Comparison of ENCODE assay signal across 12 mouse cellular contexts in genomic region chr8:109106971-109107370, GRCm38 (mm10).
DNase-seq lines count a peak whose midpoint lies in the region; ATAC-seq and TF ChIP-seq lines count a peak whose summit lies in the region.
"Had no signal": no experiment of that assay in that cellular context is flagged by ENCODE, and none has a peak within 500 bp of the region (broad histone marks: within the 10 kb centered on the region; RNA-seq: fewer than 3 reads in every experiment).

No protein-coding gene starts in this region.

- no peak for DNase-seq in heart, adult 8-10 months (ENCODE audit: low spot score)
- DNase-seq in hindbrain, embryonic 11.5 days (ENCODE audit: low spot score): peak; percentile 15
- no peak for DNase-seq in midbrain, postnatal 0 days (ENCODE audit: low spot score)
- DNase-seq in layer of hippocampus, postnatal 36 days: no peak
- DNase-seq in thymus, postnatal 0 days (ENCODE audit: low spot score): no peak
- DNase-seq: adrenal gland, adult 8-10 months; cerebellum, postnatal 25 days; kidney, postnatal 10 days; right cerebral cortex, adult 18-20 months had no signal

- no peaks in the 10 kb centered on the region for H3K9me3 ChIP-seq in heart, embryonic 13.5 days
- H3K9me3 ChIP-seq in midbrain, embryonic 12.5 days: no peaks in the 10 kb centered on the region
- H3K9me3 ChIP-seq in midbrain, embryonic 16.5 days (replicated peaks; ENCODE audit: control insufficient read depth, low read length, poor library complexity, severe bottlenecking): no peaks in the 10 kb centered on the region
- no peaks in the 10 kb centered on the region for H3K9me3 ChIP-seq in hindbrain, embryonic 11.5 days (ENCODE audit: control insufficient read depth, low read length)
- H3K9me3 ChIP-seq in midbrain, postnatal 0 days (ENCODE audit: low read length): no peaks in the 10 kb centered on the region

- WGBS in heart, embryonic 13.5 days: 57% methylated on average over 9 of the region's 9 CpGs
- 40% methylated on average over 9 of the region's 9 CpGs for WGBS in midbrain, embryonic 12.5 days
- 22% methylated on average over 9 of the region's 9 CpGs for WGBS in midbrain, embryonic 16.5 days
- 41% methylated on average over 9 of the region's 9 CpGs for WGBS in hindbrain, embryonic 11.5 days
- WGBS in midbrain, postnatal 0 days: 21% methylated on average over 9 of the region's 9 CpGs

- H3K4me2 ChIP-seq in heart, embryonic 13.5 days: no peak overlapping the region
- peak overlapping the region; percentile 26; the same call in 1 of the 2 replicates for H3K4me2 ChIP-seq in midbrain, embryonic 12.5 days (replicated peaks)
- H3K4me2 ChIP-seq in midbrain, embryonic 16.5 days (ENCODE audit: low read length): no peak overlapping the region
- H3K4me2 ChIP-seq in hindbrain, embryonic 11.5 days (replicated peaks; ENCODE audit: low read depth, low read length): no peak overlapping the region
- peak overlapping the region; percentile 12; the same call in 1 of the 2 replicates for H3K4me2 ChIP-seq in midbrain, postnatal 0 days (ENCODE audit: low read depth, low read length, poor library complexity, severe bottlenecking)

- H3K27me3 ChIP-seq in heart, embryonic 13.5 days (replicated peaks): no peaks in the 10 kb centered on the region
- H3K27me3 ChIP-seq in midbrain, embryonic 12.5 days: no peaks in the 10 kb centered on the region
- H3K27me3 ChIP-seq in midbrain, embryonic 16.5 days (ENCODE audit: control insufficient read depth, insufficient read depth, low read depth, low read length): no peaks in the 10 kb centered on the region
- no peaks in the 10 kb centered on the region for H3K27me3 ChIP-seq in hindbrain, embryonic 11.5 days (ENCODE audit: control insufficient read depth, insufficient read depth, low read length)
- H3K27me3 ChIP-seq in midbrain, postnatal 0 days (ENCODE audit: insufficient read depth, low read length): no peaks in the 10 kb centered on the region

- H3K27ac ChIP-seq in heart, embryonic 13.5 days (replicated peaks): peak overlapping the region; percentile 78; the same call in 1 of the 2 replicates
- no peak overlapping the region; the same call in 1 of the 2 replicates for H3K27ac ChIP-seq in midbrain, embryonic 12.5 days (replicated peaks)
- H3K27ac ChIP-seq in midbrain, embryonic 16.5 days (ENCODE audit: low read length): no peak overlapping the region
- no peak overlapping the region for H3K27ac ChIP-seq in hindbrain, embryonic 11.5 days (ENCODE audit: low read depth, low read length)
- no peak overlapping the region for H3K27ac ChIP-seq in midbrain, postnatal 0 days (ENCODE audit: low read depth, low read length)

- peak; percentile 25; the same call in 1 of the 2 replicates for TF ChIP-seq CTCF in midbrain, postnatal 0 days (IDR thresholded peaks at IDR 0.05)

- no peaks in the 10 kb centered on the region for H3K36me3 ChIP-seq in heart, embryonic 13.5 days
- no peaks in the 10 kb centered on the region for H3K36me3 ChIP-seq in midbrain, embryonic 12.5 days
- H3K36me3 ChIP-seq in midbrain, embryonic 16.5 days (ENCODE audit: control insufficient read depth, insufficient read depth, low read length): no peaks in the 10 kb centered on the region
- no peaks in the 10 kb centered on the region for H3K36me3 ChIP-seq in hindbrain, embryonic 11.5 days (ENCODE audit: control insufficient read depth, insufficient read depth, low read length)
- no peaks in the 10 kb centered on the region for H3K36me3 ChIP-seq in midbrain, postnatal 0 days (ENCODE audit: insufficient read depth, low read length)

- peaks cover 41% of the 10 kb centered on the region for H3K4me1 ChIP-seq in heart, embryonic 13.5 days
- peaks cover 14% of the 10 kb centered on the region for H3K4me1 ChIP-seq in midbrain, embryonic 12.5 days
- peaks cover 18% of the 10 kb centered on the region for H3K4me1 ChIP-seq in midbrain, embryonic 16.5 days (ENCODE audit: control insufficient read depth, insufficient read depth, low read length)
- no peaks in the 10 kb centered on the region; the same call in 1 of the 2 replicates for H3K4me1 ChIP-seq in hindbrain, embryonic 11.5 days (replicated peaks; ENCODE audit: control insufficient read depth, insufficient read depth, low read length)
- H3K4me1 ChIP-seq in midbrain, postnatal 0 days (ENCODE audit: insufficient read depth, low read length): no peaks in the 10 kb centered on the region

- H3K9ac ChIP-seq in heart, embryonic 13.5 days: no peak overlapping the region
- no peak overlapping the region for H3K9ac ChIP-seq in midbrain, embryonic 12.5 days (replicated peaks)
- H3K9ac ChIP-seq in midbrain, embryonic 16.5 days (ENCODE audit: low read depth, low read length): no peak overlapping the region
- no peak overlapping the region for H3K9ac ChIP-seq in hindbrain, embryonic 11.5 days (ENCODE audit: low read depth, low read length)
- H3K9ac ChIP-seq in midbrain, postnatal 0 days (replicated peaks; ENCODE audit: low read length, poor library complexity, severe bottlenecking): no peak overlapping the region

- ATAC-seq in heart, embryonic 13.5 days (ENCODE audit: extremely low read depth, insufficient number of reproducible peaks, low FRiP score, low TSS enrichment): no peak
- ATAC-seq in midbrain, embryonic 12.5 days (ENCODE audit: low FRiP score, low read depth): no peak
- no peak for ATAC-seq in midbrain, embryonic 16.5 days
- ATAC-seq in hindbrain, embryonic 11.5 days (ENCODE audit: low FRiP score): no peak
- no peak for ATAC-seq in midbrain, postnatal 0 days (ENCODE audit: low FRiP score)

- H3K4me3 ChIP-seq in heart, embryonic 13.5 days: no peak overlapping the region
- H3K4me3 ChIP-seq in midbrain, embryonic 12.5 days: no peak overlapping the region
- no peak overlapping the region for H3K4me3 ChIP-seq in midbrain, embryonic 16.5 days (ENCODE audit: low read depth, low read length)
- no peak overlapping the region for H3K4me3 ChIP-seq in hindbrain, embryonic 11.5 days (ENCODE audit: low read depth, low read length)
- H3K4me3 ChIP-seq in midbrain, postnatal 0 days (ENCODE audit: low read depth, low read length): no peak overlapping the region

Comparison
In these comparisons a context has a peak if more than half of its experiments do, and no peak if none do; other contexts are left out.
1. H3K4me2 ChIP-seq: peak in midbrain, embryonic 12.5 days (single experiment) and midbrain, postnatal 0 days (single experiment); none in heart, embryonic 13.5 days (single experiment), midbrain, embryonic 16.5 days (single experiment) and hindbrain, embryonic 11.5 days (single experiment).